Mouse (Mus musculus) ovary, postnatal 36 days (tissue): ENCODE measurements around the gene Atp4b.
A peak's percentile ranks its signal among the peaks of the same experiment; 100 is the strongest.
"Not testable (repeated sequence)": the region's sequence is repeated elsewhere in the genome, so short reads cannot be mapped to it uniquely, and the experiment has no call there.

ENCODE experiments used
- DNase-seq: peaks from one replicate; pipeline ENCODE4 v3.0.0; 2022; ENCODE audit warnings: low spot score, mixed read lengths

The Atp4b gene

DNA sequence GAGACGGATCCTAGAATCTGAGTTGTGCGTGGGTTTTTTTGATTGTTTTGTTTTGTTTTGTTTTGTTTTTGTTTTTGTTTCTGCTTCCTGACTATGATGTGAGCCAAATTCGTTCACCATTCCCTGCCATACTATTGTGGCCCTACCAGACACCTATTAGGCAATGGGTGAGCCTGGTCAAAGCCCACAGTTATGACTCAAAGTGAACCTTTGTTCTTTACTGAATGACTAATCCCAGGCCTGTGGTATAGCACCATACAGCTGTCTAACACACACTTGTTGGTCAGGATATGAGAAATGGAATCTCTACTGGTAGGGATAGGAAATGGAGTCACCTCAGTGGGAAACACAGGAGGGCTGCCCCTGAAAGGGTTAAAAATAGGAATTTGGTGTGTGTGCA is 14.1 kb downstream of the Atp4b start:
- DNase-seq: no peak

DNA sequence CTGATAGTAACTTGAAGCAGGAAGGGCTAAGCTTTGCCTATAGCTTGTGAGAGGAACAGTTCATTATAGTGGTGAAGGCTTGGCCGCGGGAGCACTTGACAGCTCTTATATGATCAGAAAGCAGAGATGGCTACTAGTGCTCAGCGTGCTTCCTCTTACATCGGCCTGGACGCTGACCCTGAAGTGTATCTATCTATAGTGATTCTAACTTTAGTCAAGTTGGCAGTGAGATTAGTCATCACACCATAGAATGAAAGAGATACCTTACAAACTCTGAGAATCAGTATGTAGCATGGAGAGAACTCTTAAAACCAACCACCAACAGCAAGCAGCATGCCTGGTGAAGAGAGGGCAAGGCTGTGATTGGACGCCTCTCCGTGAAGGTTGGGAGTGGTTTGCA is 15.0 kb downstream of the Atp4b start:
- no peak for DNase-seq

DNA sequence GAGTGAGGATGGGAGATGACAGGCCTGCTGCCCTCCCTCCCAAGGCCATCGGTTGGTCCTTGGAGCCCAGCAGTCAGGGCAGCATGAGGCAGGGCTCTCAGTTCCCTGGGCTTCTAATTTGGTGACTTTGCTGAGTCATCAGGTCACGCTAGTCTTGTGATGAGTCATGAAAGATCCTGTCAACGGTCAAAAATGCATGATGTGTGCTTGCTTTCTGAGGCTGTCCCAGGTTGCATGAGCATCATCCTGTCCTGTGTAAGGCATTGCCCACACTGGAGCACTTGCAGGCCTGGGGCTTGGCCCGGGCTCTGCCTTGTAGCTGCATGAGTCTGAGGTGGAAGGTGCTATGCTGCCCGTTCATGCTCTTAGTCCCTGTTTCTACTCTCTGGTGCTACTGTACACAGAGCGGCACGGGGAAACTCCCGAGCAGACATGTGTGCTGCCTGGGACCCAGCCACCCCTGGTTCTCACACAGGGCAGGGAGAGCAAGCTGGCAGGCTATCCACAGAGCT is 23.4 kb downstream of the Atp4b start:
- DNase-seq: no peak

DNA sequence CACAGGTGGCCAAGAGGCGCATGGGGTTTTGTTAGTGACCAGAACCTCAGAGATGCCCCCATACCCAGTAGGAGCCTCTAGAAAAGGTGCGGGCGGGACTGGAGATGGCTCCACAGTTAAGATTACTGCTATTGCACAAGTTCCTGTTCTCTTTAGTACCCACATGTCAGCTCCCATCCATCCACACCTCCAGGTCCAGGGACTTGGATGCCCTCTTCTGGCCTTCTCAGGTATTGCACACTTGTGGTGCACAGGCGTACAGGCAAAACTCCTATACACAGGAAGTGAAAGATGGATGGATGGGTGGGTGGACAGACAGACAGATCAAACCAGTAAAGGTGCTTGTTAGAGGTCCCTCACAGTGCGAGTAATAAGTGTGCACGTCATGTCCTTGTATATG is 34.8 kb downstream of the Atp4b start:
- no peak for DNase-seq

DNA sequence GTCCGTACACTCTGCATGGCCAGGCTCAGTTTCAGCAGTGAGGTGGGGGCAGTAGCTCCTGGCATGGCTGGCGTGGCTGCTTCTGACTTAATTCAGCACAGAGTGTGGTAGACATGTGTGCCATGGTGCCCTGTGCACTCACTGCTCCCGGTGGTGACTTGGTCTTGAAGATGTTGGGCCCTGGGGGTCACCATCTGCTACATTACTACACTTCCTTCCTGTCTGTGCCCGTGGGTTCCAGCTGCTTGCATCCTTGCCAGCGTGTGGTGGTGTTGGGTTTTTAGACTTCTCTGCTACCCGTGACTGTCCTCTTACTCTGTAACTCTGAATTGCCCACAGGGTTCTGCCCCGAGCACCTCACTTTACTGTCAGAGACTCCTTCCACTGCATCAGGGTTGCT is 36.4 kb downstream of the Atp4b start:
- no peak for DNase-seq

DNA sequence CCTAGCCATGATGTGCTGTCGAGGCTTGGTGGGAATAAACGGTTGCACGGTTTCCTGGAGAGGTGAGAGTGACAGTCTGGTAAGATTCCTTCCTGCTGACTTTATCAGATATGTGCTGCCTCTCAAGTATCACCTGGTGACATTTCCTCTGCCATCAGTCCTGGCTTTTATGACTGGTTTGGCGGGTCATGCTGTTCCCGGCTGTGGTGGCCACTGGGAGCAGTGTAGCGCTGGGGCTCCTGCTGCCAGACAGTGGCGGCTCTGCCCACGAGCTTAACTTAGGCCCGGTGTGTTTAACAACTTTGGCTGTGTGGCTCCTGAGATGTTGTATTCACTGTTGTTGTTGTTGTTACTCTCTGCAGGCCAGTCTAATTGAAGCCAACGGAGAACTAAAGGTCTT is 39.9 kb downstream of the Atp4b start:
- DNase-seq: no peak

DNA sequence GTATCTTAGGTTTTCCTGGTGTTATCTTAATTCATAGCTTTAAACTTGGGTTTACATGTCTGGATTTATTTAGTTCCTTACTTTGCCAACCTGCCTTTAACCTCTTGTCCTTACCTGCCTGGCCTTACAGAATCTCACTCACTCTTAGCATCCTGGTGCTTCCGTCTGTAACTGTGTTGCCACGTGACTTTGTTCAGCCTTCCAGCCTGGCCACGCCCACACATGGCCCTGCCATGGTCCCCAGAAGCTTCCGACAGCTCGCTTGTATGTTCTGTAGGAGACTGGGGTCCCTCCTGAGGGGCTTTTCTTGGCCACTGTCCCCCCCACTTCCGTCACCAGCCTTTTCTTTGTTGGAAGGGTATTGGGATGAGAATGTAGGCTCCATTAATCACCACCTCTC is 40.4 kb downstream of the Atp4b start:
- no peak for DNase-seq

DNA sequence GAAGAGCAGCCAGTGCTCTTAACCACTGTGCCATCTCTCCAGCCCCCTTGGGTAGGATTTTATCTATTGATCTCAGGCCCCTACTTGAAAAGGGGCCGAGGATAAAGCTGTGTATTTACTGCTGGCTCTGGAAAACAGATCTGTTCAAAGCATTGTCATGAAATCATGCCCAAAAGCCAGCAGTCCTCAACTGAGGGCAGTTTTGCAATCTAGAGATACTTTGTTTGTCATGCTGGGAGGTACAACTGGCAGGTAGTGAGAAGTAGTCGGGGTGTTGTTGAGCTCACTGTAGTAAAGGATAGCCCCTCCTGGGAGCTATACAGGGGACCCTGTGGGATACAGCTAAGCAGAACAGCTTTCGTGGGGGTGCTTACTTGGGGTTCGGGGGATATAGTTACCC is 42.7 kb downstream of the Atp4b start:
- DNase-seq: no peak

DNA sequence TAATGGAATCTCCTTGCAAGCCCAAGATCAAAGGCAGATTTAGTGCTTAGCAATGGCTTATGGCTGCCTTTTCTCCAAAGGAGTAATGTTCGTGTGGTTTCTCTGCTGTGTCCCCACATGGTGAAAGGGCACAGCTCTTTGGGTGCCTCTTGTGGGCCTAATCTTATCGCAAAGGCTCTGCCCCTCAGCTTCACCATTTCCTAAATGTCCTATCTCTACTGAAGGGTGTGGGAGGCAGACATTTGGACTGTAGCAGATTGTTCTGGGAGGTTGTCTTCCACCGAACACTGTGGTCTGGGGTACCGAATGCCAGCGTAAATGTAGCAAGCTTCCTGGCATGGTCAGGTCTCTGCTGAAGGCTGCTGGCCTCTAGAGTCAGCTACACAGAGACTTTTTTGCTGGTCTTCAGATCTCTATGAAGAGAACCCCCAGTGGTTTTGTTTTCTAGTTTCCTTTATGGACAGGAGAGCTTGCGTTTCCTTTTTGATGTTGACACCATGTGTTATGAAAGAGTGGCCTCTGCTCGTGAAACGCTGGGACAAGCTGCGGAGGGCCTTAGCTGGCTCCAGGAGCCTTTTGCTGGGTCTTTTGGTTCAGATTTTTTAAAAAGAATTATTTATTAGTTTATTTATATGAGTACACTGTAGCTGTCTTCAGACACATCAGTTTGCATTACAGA is 43.3 kb downstream of the Atp4b start:
- no peak for DNase-seq

DNA sequence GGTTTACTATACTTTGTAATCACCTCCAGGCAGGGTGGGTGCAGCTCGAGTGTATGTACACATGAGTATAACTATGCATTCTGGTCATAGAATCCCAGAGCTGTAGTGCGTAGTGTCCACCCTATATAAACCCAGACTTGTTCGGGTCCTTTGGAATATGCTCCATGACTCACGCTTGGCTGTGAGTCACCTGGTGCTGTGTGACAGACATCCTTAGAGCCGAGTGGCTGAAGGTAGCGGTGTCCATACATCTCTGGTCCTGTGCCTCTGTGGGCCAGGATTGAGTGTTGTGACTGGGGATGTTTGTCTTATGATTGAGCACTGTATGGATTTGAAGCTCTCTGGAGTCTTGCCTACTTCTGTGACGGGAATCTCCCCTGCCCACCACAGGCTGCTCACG is 44.0 kb downstream of the Atp4b start:
- DNase-seq: no peak

DNA sequence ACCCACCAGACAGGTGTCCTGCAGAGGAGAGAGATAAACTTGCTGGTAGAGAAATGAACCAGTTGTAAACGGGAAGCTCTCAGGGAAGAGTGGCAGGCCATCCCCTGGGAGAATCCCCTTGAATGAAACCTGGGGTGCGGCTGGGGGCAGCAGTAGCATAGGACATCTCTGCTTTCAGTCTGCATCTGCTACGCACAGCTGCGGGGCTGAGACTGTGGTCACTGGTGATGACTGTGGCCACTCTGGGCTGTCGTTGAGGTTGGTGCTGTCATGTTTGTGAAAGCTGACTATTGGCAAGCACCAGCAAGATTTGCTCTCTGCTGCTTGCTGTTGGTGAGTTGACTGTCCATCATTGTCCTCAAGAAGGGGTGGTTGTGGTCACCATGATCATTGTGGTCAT is 45.0 kb downstream of the Atp4b start:
- no peak for DNase-seq

DNA sequence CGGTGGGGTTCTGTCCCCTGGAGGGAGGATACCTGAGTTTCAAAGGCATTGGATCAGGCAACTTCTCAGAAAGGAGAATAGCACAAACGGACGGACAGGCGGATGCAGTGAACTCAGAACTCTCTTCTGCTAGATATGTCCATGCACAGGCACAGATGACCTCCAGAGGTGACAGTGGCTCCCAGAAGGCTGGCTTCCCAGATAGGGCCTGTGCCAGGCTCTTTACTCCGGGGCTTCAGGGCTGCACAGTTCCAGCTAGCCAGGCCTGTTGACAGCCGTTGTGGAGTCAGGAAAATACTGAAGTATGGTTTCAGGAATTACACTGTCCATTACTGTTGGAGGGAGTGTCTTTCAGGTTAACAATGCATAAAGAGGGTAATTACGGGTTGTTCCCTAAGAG is 46.6 kb downstream of the Atp4b start:
- DNase-seq: no peak

DNA sequence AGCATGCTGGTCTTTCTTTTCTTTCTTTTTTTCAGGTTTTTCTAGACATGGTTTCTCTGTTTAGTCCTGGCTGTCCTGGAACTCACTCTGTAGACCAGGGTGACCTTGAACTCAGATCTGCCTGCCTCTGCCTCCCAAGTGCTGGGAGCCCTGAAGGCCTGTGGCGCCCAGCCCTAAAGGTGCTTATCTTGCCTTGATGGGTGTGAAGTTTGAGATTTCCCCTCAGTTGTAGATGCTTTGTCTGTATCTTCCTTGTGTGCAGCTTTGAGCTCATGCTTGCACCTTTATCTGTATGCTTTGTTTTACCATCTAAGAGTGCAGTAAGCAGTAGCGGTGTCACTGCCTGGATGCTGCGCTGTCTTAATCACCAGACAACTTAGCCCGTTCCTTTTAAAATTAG is 53.5 kb downstream of the Atp4b start:
- no peak for DNase-seq

DNA sequence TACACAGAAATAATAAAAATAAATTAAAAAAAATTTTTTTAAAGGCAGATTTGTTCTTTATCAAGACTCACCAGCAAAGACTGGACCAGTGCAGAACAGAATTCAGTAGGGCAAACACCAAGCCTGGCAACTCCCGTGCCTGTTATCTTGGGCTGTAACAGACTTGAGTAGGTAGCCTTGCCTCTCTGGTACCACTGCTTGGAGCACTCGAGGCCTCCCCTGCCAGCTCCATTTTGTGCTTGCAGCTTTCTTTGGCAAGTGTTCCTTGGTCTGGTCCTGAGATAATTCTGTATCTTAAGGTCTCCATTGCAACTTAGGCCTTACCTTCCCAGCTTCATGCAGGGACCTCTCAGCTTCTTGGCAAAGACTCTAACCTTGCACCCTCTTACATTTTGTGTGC is 54.3 kb downstream of the Atp4b start:
- no peak for DNase-seq

DNA sequence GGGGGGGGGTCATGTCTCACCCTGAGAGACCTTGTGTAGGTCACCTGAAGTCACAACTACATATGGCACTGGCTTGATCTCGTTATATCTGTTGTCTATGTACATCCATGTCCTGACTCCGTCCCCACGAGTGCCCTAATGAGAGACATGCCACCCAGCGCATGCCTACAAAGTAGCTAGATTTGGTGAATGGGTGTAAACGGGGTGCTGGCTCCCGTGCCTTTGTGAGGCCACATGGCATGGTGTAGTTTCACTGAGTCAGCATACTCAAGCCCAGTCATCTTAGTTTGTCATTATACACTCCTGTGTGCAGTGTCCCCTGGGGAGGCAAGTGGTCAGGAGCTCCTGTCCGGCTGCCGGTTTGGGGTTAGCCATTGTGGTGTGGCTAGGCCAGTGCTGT is 56.0 kb downstream of the Atp4b start:
- no peak for DNase-seq

DNA sequence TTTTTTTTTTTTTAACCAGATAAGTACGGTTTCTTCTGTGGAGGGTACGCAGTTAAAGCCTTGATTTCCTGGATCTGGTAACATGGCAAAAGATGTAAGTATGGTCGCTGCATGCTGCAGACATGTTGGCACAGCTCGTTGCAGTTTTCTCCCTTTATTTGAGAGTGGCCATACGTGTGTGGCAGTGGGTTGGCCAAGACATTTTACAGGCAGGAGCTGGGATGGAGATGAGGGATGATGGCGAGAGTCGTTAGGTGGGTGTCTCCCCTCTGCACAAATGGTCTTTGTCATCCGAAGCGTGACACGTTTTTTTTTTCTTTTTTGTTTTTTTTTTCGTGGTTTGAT is 57.0 kb downstream of the Atp4b start:
- no peak for DNase-seq

DNA sequence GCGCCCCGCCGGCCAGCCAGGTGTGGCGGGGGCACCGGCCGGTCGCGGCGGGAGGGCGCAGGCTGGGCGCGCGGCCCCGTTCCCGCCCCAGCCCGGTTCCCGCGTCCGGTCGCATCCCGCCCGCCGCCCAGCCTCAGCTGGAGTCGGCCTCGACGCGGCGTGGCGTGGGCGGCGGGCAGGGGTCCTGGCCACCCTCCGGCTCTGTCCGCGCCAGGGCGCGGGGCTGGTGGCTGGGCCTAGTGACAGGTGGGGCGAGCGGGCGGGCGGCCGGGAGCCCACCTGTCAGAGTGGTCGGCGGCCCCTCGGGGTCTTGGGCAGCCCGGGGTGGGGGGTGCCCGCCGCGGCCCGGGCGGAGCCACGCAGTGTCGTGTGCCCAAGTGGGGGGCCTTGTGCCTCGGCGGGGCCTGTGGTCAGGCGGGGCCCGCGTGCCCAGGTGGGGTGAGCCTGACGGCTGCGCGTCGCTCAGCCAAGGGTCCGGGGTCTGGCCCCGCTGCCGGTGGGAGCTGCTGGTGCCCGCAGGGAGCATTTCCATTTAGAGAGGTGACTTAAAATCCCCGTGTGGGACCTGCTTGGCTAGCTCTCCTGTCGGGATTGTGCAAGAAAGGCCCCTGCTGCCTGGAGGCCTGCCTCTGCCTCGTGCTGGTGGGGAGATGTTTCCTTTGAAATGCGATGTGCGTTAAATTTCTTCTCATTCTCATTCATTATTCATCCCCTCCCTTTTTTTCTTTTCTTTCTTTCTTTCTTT is 57.6 kb downstream of the Atp4b start:
- DNase-seq: peak; percentile 36

DNA sequence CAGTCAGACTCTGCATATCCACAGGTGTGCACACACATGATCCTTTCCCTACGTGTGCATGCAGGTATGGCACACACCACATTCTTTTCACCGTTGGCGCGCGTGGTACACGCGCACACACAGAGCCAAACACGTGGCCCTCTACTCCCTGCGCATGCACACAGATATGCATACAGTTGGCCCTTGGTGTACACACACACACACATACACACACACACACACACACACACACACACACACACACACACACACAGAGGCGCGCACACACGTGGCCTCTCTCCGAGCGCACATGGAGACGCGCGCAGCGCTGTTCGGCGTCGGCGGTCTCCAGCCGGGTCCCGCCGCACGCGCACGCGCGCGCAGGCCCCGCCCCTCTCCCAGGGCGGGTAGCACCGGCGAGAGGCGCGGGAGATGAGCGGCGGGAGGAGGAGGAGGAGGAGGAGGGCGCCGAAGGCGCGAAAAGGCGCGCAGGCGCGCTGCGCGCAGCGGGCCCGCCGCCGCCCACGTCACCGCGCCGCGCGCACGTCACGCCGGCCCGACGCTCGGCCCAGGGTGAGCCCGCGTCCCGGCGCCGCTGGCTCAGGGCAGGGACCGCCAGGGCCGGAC is 58.3 kb downstream of the Atp4b start, which contains the start of gene Tfdp1:
TSS of gene Tfdp1 (plus strand) at position 497 of the 606 bp plus-strand sequence.
- DNase-seq: peak; percentile 86

DNA sequence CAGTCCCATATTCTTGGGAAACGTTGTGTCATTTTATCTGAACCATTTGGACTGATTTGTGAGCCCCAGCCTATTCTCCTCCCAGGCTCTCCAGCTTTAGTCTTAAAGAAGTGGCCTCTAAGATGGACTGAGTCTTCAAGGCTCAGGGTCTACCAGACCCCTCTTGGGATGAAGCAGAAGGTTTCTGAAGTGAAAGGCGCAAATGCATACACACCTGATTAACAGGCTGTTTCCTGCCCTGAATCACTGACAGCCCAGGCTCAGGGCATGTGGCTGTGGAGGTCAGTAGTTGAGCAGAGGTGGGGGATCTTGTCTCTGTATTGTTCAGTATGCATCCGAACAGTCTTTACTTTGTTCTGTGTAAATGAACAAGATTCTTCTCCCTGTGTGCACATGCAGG is 58.9 kb downstream of the Atp4b start:
- DNase-seq: no peak

DNA sequence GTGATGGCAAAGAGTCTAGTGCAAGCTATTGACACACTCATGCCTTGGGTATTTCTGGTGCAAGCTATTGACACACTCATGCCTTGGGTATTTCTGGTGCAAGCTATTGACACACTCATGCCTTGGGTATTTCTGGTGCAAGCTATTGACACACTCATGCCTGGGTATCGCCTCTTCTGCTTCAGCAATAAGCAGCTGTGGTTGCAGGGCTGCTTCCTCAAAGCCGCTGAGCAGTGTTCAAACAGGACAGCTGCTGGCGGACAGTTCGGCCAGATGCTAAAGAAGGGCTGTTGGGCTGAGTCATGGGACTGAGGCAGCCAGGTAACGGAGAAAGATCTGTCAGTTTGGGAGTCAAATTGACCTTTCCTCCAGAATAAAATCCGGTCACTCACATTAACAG is 59.4 kb downstream of the Atp4b start:
- DNase-seq: not testable (repeated sequence)
